Mouse (Mus musculus): ENCODE results near the gene Fam163a. TPM values are rescaled to one million over a fixed set of nuclear protein-coding genes. Genes with fewer than 3 reads are reported as not detected.
A peak's percentile ranks its signal among the peaks of the same experiment; 100 is the strongest.
"Not testable (repeated sequence)": the region's sequence is repeated elsewhere in the genome, so short reads cannot be mapped to it uniquely, and the experiment has no call there.

Fam163a gene
- polyA plus RNA-seq, 1 experiment = 0.23 TPM

DNA sequence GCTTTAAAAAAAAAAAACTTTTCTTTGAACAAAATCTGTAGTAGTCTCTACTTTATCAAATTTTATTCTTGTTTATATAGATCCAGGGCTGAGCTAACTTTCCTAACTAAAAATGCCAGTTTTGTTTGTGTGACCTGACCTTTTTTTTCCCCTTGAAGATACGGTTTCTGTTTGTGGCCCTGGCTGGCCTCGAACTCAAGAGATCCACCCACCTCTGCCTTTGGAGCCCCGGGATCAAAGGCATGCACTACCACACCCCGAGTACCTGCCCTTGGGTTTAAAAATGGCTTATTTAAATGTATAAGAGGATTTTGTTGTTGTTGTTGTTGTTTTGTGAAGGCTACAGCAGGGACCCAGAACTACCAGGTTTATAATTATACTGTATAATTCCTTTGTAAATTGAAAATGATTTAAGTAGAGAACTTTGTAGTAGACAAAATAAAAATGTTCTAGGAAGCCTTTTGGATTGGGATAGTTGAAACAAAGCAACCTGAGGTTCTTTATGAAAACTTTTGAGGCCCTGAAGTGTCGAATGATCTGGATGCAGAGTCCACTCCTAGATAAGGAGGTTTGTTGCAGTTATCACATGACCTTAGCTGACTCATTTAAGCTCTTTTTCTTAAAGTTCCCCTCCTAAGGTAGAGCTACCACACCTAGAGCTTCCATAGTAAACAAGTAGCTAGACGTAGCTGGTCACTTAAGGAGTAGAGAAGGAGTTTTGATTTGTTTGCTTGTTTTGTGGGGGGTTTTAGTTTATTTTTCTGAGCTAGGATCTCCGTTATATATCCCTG is 163.2 kb downstream of the Fam163a start:
- Histone ChIP-seq H3K27me3 (ENCODE audit: control insufficient read depth, insufficient read depth, low read length) (no peaks in the 10 kb centered on the region), H3K4me3 (ENCODE audit: control insufficient read depth, insufficient read depth, low read length) (peak overlapping the region; percentile 33), H3K36me3 (ENCODE audit: control insufficient read depth, insufficient read depth, low read length) (peaks cover 7% of the 10 kb centered on the region), H3K27ac (ENCODE audit: control insufficient read depth, insufficient read depth, low read length) (no peak overlapping the region; the same call in 1 of the 2 replicates), H3K4me1 (replicated peaks; ENCODE audit: control insufficient read depth, insufficient read depth, low read length) (peaks cover 4% of the 10 kb centered on the region)
- DNase-seq = no peak
- 35% methylated on average over 7 of the region's 7 CpGs for WGBS
- TF ChIP-seq CTCF (IDR thresholded peaks at IDR 0.05; ENCODE audit: borderline replicate concordance, control insufficient read depth, extremely low read depth, insufficient read depth, low read length, poor library complexity) = no peak
- no peak for TF ChIP-seq POLR2A (IDR thresholded peaks at IDR 0.05; ENCODE audit: control insufficient read depth, extremely low read depth, insufficient read depth, low read length, poor library complexity)

DNA sequence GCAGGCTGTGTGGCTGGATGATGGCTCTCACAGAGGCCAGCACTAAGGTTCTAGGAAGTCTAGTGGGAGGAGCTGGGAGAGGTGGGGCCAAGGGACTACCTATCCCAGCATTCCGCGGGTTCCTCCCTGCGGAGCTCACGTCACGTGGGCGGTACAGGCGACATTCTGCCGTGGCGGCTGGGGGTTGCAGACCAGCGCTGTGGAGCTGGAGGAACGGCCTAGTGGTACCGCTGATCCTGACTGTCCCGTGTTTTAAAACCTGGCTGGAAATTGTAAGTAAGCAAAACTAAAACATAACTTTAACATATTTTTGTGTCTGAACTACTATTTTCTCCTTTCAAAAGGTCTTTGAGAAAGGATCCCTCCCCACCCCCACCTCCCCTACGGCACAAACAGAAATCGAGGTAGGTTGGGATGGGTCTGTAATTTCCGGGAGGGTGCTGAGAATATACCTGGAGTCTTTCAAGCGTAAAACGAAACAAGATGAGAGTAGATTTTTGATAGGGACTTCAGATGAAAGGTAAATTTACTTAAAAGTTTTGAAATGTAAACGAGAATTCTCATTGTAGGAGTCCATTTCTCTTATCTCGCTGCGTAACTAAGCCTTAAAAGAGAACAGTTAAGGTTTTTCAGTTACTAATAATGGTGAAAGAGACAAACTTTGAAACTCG is 164.0 kb downstream of the Fam163a start:
- H3K36me3 ChIP-seq (ENCODE audit: control insufficient read depth, insufficient read depth, low read length) = peaks cover 7% of the 10 kb centered on the region
- DNase-seq = peak; percentile 90
- H3K4me3 ChIP-seq (ENCODE audit: control insufficient read depth, insufficient read depth, low read length) = peak overlapping the region; percentile 26
- WGBS = under 1% methylated on average over 22 of the region's 22 CpGs
- TF ChIP-seq POLR2A (IDR thresholded peaks at IDR 0.05; ENCODE audit: control insufficient read depth, extremely low read depth, insufficient read depth, low read length, poor library complexity) (peak; percentile 95), CTCF (IDR thresholded peaks at IDR 0.05; ENCODE audit: borderline replicate concordance, control insufficient read depth, extremely low read depth, insufficient read depth, low read length, poor library complexity) (no peak)
- peaks cover 4% of the 10 kb centered on the region for H3K4me1 ChIP-seq (replicated peaks; ENCODE audit: control insufficient read depth, insufficient read depth, low read length)
- peak overlapping the region; percentile 17; the same call in 1 of the 2 replicates for H3K27ac ChIP-seq (ENCODE audit: control insufficient read depth, insufficient read depth, low read length)
- no peaks in the 10 kb centered on the region for H3K27me3 ChIP-seq (ENCODE audit: control insufficient read depth, insufficient read depth, low read length)

DNA sequence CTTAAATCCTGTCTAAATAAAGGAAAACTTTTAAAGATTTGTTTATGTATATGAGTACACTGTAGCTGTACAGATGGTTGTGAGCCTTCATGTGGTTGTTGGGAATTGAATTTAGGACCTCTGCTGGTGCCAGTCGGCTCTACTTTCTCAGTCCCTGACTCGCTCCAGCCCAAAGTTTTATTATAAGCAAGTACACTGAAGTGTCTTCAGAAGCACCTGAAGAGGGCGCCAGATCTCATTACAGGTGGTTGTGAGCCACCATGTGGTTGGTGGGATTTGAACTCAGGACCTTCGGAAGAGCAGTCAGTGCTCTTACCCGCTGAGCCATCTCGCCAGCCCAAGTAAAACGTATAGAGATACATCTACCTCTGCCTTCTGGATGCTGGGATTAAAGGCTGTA is 164.8 kb downstream of the Fam163a start:
- peak; percentile 21 for DNase-seq
- H3K27me3 ChIP-seq (ENCODE audit: control insufficient read depth, insufficient read depth, low read length); H3K4me3 ChIP-seq (ENCODE audit: control insufficient read depth, insufficient read depth, low read length); H3K36me3 ChIP-seq (ENCODE audit: control insufficient read depth, insufficient read depth, low read length); H3K4me1 ChIP-seq (replicated peaks; ENCODE audit: control insufficient read depth, insufficient read depth, low read length); H3K27ac ChIP-seq (ENCODE audit: control insufficient read depth, insufficient read depth, low read length): not testable (repeated sequence)
- WGBS = 89% methylated on average over 7 of the region's 7 CpGs

DNA sequence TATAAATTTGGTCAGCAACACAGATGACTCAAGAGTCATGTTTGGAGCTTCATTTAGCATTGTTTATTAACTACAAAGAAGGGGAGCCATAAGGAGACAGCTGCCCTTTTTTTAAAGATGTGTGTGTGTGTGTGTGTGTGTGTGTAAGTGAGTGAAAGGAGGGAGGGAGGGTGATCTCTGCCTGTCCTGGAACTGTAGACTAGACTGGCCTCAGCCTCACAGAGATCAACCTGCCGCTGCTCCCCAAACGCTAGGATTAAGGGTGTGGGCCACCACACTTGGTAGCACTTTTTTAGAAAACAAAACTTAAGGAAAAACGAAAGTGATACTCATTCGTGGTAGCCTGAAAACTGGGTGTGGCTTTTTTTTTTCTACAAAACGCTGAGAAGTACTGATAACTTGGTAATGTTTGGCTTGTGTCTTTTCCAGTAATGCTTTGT is 167.7 kb downstream of the Fam163a start:
- H3K27ac ChIP-seq (ENCODE audit: control insufficient read depth, insufficient read depth, low read length) = peak overlapping the region; percentile 86
- TF ChIP-seq POLR2A (IDR thresholded peaks at IDR 0.05; ENCODE audit: control insufficient read depth, extremely low read depth, insufficient read depth, low read length, poor library complexity) (0 out of 2 replicates have a peak, but pooled peaks have one; percentile 19), CTCF (IDR thresholded peaks at IDR 0.05; ENCODE audit: borderline replicate concordance, control insufficient read depth, extremely low read depth, insufficient read depth, low read length, poor library complexity) (no peak)
- 0% methylated on average over 5 of the region's 5 CpGs for WGBS
- peak overlapping the region; percentile 32 for H3K4me3 ChIP-seq (ENCODE audit: control insufficient read depth, insufficient read depth, low read length)
- DNase-seq = peak; percentile 36
- H3K4me1 ChIP-seq (replicated peaks; ENCODE audit: control insufficient read depth, insufficient read depth, low read length) = peaks cover 4% of the 10 kb centered on the region
- no peaks in the 10 kb centered on the region for H3K27me3 ChIP-seq (ENCODE audit: control insufficient read depth, insufficient read depth, low read length)
- peaks cover 16% of the 10 kb centered on the region for H3K36me3 ChIP-seq (ENCODE audit: control insufficient read depth, insufficient read depth, low read length)

DNA sequence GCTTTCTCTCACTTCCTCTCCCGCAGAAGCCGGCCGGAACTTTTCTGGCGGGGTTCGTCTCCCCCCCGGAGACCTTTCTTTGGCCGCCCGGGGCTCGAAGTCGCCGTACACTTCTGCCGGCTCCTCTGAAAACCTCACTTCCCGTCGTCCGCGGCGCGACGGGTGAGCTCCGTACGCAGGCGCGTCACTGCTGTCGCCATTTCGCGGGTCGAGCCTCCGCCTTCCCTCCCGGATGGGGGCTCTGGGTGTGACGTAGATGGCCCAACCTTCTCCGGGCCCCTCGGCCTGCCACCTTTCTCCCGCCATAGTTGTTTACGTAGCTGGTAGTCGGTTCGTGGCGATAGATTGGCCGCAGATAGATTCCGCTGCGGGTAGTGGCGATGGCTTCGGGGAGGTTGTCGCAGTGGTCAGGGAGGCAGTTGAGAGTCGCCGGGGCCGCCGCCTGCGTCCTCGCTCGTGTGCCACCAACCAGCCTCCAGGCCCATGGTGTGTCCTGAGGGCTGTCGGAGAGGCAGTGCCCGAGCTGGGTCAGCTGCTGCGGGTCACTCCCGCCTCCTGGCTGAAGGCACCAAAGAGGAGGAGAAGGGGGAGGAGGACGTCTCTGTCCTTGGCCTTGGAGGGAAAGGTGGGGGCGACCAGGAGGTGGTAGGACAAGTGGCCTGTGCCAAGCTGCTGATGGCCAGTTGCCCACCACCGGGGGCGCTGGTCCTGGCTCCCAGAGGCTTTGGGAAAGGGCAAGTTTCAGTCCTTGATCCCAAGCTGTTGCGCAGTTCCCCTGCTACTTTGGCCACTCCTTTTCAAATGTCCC is 168.7 kb downstream of the Fam163a start, which contains the start of gene Tor1aip1:
Gene Tor1aip1, minus strand, starts transcription at position 551 of the 808 bp plus-strand sequence.
- H3K4me1 ChIP-seq (replicated peaks; ENCODE audit: control insufficient read depth, insufficient read depth, low read length) = 0 out of 2 replicates have a peak, but pooled peaks cover 2% of the 10 kb centered on the region
- under 1% methylated on average over 59 of the region's 59 CpGs for WGBS
- TF ChIP-seq POLR2A (IDR thresholded peaks at IDR 0.05; ENCODE audit: control insufficient read depth, extremely low read depth, insufficient read depth, low read length, poor library complexity) (peak; percentile 89), CTCF (IDR thresholded peaks at IDR 0.05; ENCODE audit: borderline replicate concordance, control insufficient read depth, extremely low read depth, insufficient read depth, low read length, poor library complexity) (peak; percentile 88)
- no peaks in the 10 kb centered on the region for H3K27me3 ChIP-seq (ENCODE audit: control insufficient read depth, insufficient read depth, low read length)
- peak; percentile 97 for DNase-seq
- H3K4me3 ChIP-seq (ENCODE audit: control insufficient read depth, insufficient read depth, low read length) = peak within 1 kb of the TSS; percentile 75
- peaks cover 24% of the 10 kb centered on the region for H3K36me3 ChIP-seq (ENCODE audit: control insufficient read depth, insufficient read depth, low read length)
- H3K27ac ChIP-seq (ENCODE audit: control insufficient read depth, insufficient read depth, low read length) = peak within 1 kb of the TSS; percentile 90
